In genomic region chr7:114748239-114748638, GRCm38 (mm10) we compare ENCODE assay signal across 26 mouse cellular contexts. TPM values are rescaled to one million over a fixed set of nuclear protein-coding genes. Genes with fewer than 3 reads are reported as not detected.
DNase-seq lines count a peak whose midpoint lies in the region; ATAC-seq and TF ChIP-seq lines count a peak whose summit lies in the region.
"Had no signal": no experiment of that assay in that cellular context is flagged by ENCODE, and none has a peak within 500 bp of the region (broad histone marks: within the 10 kb centered on the region; RNA-seq: fewer than 3 reads in every experiment).

No protein-coding gene starts in this region.

- H3K9me3 ChIP-seq in stomach, embryonic 14.5 days (ENCODE audit: control insufficient read depth, low read depth, low read length), result no peaks in the 10 kb centered on the region
- no peaks in the 10 kb centered on the region for H3K9me3 ChIP-seq in stomach, postnatal 0 days (ENCODE audit: control insufficient read depth, low read length)
- H3K9me3 ChIP-seq: embryonic facial prominence, embryonic 15.5 days; forebrain, embryonic 10.5 days; G1E; heart, embryonic 12.5 days had no signal

- no peak overlapping the region for H3K9ac ChIP-seq in stomach, embryonic 14.5 days (replicated peaks; ENCODE audit: low read depth, low read length)
- no peak overlapping the region for H3K9ac ChIP-seq in stomach, postnatal 0 days (ENCODE audit: low read length)
- H3K9ac ChIP-seq: embryonic facial prominence, embryonic 15.5 days; heart, embryonic 12.5 days had no signal

- no peaks in the 10 kb centered on the region; the same call in 1 of the 2 replicates for H3K27me3 ChIP-seq in cerebellum, adult 2 months (ENCODE audit: control insufficient read depth, insufficient read depth, low read length)
- H3K27me3 ChIP-seq in stomach, embryonic 14.5 days (ENCODE audit: control insufficient read depth, insufficient read depth, low read length), result no peaks in the 10 kb centered on the region
- no peaks in the 10 kb centered on the region for H3K27me3 ChIP-seq in stomach, postnatal 0 days (ENCODE audit: control insufficient read depth, insufficient read depth, low read length)

- no peak for TF ChIP-seq EP300 in stomach, postnatal 0 days (optimal IDR thresholded peaks at IDR 0.05)

- H3K27ac ChIP-seq in cerebellum, adult 2 months (ENCODE audit: insufficient read depth, low read length), result peak overlapping the region; percentile 50; the same call in 1 of the 2 replicates
- peak overlapping the region; percentile 76 for H3K27ac ChIP-seq in layer of hippocampus, adult 2 months
- H3K27ac ChIP-seq in stomach, embryonic 14.5 days (ENCODE audit: low read length), result peak overlapping the region; percentile 27; the same call in 1 of the 2 replicates
- no peak overlapping the region for H3K27ac ChIP-seq in stomach, postnatal 0 days (replicated peaks)
- H3K27ac ChIP-seq: embryonic facial prominence, embryonic 15.5 days; heart, adult 2 months had no signal

- H3K4me2 ChIP-seq in stomach, embryonic 14.5 days (replicated peaks; ENCODE audit: low read depth, low read length), result no peak overlapping the region
- no peak overlapping the region for H3K4me2 ChIP-seq in stomach, postnatal 0 days (replicated peaks; ENCODE audit: low read depth)
- H3K4me2 ChIP-seq: embryonic facial prominence, embryonic 15.5 days; heart, embryonic 12.5 days had no signal

- no peak for TF ChIP-seq CTCF in cerebellum, adult 2 months (IDR thresholded peaks at IDR 0.05; ENCODE audit: borderline replicate concordance, insufficient read depth, low read depth, low read length)
- no peak for TF ChIP-seq CTCF in layer of hippocampus, adult 2 months (conservative IDR thresholded peaks at IDR 0.05)
- no peak for TF ChIP-seq CTCF in stomach, postnatal 0 days (IDR thresholded peaks at IDR 0.05; ENCODE audit: low read depth)

- H3K4me3 ChIP-seq in cerebellum, adult 2 months (replicated peaks; ENCODE audit: insufficient read depth, low read depth, low read length), result no peak overlapping the region
- H3K4me3 ChIP-seq in layer of hippocampus, adult 2 months, result no peak overlapping the region
- no peak overlapping the region for H3K4me3 ChIP-seq in stomach, embryonic 14.5 days (ENCODE audit: low read depth, low read length)
- H3K4me3 ChIP-seq in stomach, postnatal 0 days (ENCODE audit: low read depth, low read length), result no peak overlapping the region
- H3K4me3 ChIP-seq: embryonic facial prominence, embryonic 15.5 days; erythroblast, embryonic 14.5 days; forebrain, embryonic 10.5 days; heart, adult 2 months; heart, embryonic 12.5 days had no signal

- TF ChIP-seq POLR2A in cerebellum, adult 2 months (IDR thresholded peaks at IDR 0.05; ENCODE audit: borderline replicate concordance, insufficient read depth, low read length), result no peak

- no peaks in the 10 kb centered on the region; the same call in 1 of the 2 replicates for H3K4me1 ChIP-seq in cerebellum, adult 2 months (ENCODE audit: control insufficient read depth, insufficient read depth, low read length)
- H3K4me1 ChIP-seq in stomach, embryonic 14.5 days (ENCODE audit: control insufficient read depth, insufficient read depth, low read length), result peaks cover 21% of the 10 kb centered on the region; the same call in 1 of the 2 replicates
- peaks cover 3% of the 10 kb centered on the region; the same call in 1 of the 2 replicates for H3K4me1 ChIP-seq in stomach, postnatal 0 days (replicated peaks; ENCODE audit: control insufficient read depth, insufficient read depth)

- ATAC-seq in stomach, embryonic 14.5 days (ENCODE audit: insufficient number of reproducible peaks, insufficient read depth, low FRiP score, low read depth), result no peak
- ATAC-seq in stomach, postnatal 0 days (ENCODE audit: low FRiP score, low TSS enrichment), result no peak
- ATAC-seq: CD4-positive, CD25-positive, alpha-beta regulatory T cell, adult 4 months; forebrain, embryonic 14.5 days; hindbrain, embryonic 16.5 days; inflammation-experienced regulatory T-cells, adult 6 months had no signal

- WGBS in cerebellum, adult 2 months, result 55% methylated on average over 4 of the region's 4 CpGs
- WGBS in stomach, embryonic 14.5 days, result 70% methylated on average over 4 of the region's 4 CpGs
- WGBS in stomach, postnatal 0 days, result 67% methylated on average over 4 of the region's 4 CpGs

- no peak for DNase-seq in cerebellum, adult 2 months
- DNase-seq in cerebellum, adult 11 months, result no peak
- no peak for DNase-seq in layer of hippocampus, adult 2 months (ENCODE audit: low spot score in 2 of 2)
- DNase-seq in layer of hippocampus, adult 11-12 months (ENCODE audit: low spot score), result no peak
- DNase-seq in stomach, postnatal 0 days (ENCODE audit: low spot score), result no peak
- DNase-seq in adrenal gland, postnatal 14 days, result no peak
- DNase-seq: adrenal gland, postnatal 25 days; B cell, adult 2 months; cerebellum, adult 8-10 months; cerebellum, postnatal 14 days; heart, adult 2 months had no signal

- H3K36me3 ChIP-seq in stomach, embryonic 14.5 days (ENCODE audit: control insufficient read depth, insufficient read depth, low read length), result no peaks in the 10 kb centered on the region
- no peaks in the 10 kb centered on the region for H3K36me3 ChIP-seq in stomach, postnatal 0 days (ENCODE audit: control insufficient read depth, insufficient read depth, low read length)
- H3K36me3 ChIP-seq: embryonic facial prominence, embryonic 15.5 days; forebrain, embryonic 10.5 days; G1E; heart, embryonic 12.5 days had no signal

RNA-seq across cellular contexts. Expression of gene Insc, which starts 4.7 kb away (rescaled TPM):
- polyA plus RNA-seq in cerebellum, adult 2 months (2012; rRNA removed), result 8.8 and 13.1 TPM in 2 replicates
- total RNA-seq in layer of hippocampus, adult 2 months (2021), result 1 to 10 TPM; 3.7 to 4.6 TPM
- polyA plus RNA-seq in stomach, embryonic 14.5 days (2014; fragmentation: Nextera tagmentation; extraction: Ambion mirVana), result 18.1 and 23.2 TPM in 2 replicates
- polyA plus RNA-seq in stomach, postnatal 0 days (2015; fragmentation: Nextera tagmentation; extraction: Ambion mirVana), result 11.2 and 15.8 TPM in 2 replicates
- total RNA-seq in adrenal gland, postnatal 14 days (2021), result 2.7 and 3.8 TPM in 2 replicates
- total RNA-seq: common myeloid progenitor, adult 5-6 weeks; G1E had no signal
- polyA plus RNA-seq: CD4-positive, CD25-positive, alpha-beta regulatory T cell, adult 4 months; G1E; inflammation-experienced regulatory T-cells, adult 6 months had no signal

RNA-seq across cellular contexts. Expression of gene Calcb, which starts 29.8 kb away (rescaled TPM):
- polyA plus RNA-seq in cerebellum, adult 2 months (2012; rRNA removed), result 3.8 and 4.5 TPM in 2 replicates
- under 1 TPM in 1 of 2 experiments, not detected in 1; 0.71 TPM for total RNA-seq in layer of hippocampus, adult 2 months (2021)
- 2.4 and 2.8 TPM in 2 replicates for polyA plus RNA-seq in stomach, embryonic 14.5 days (2014; fragmentation: Nextera tagmentation; extraction: Ambion mirVana)
- polyA plus RNA-seq in stomach, postnatal 0 days (2015; fragmentation: Nextera tagmentation; extraction: Ambion mirVana), result 3.5 and 3.7 TPM in 2 replicates
- total RNA-seq in adrenal gland, postnatal 14 days (2021), result not detected in 2 replicates
- total RNA-seq: adrenal gland, adult 18-20 months; adrenal gland, postnatal 25 days; common myeloid progenitor, adult 5-6 weeks; G1E; gastrocnemius, adult 8-10 months; gastrocnemius, postnatal 4 days had no signal
- polyA plus RNA-seq: CD4-positive, CD25-positive, alpha-beta regulatory T cell, adult 4 months; erythroblast, embryonic 14.5 days; forebrain, embryonic 10.5 days; forebrain, embryonic 14.5 days; G1E; heart, embryonic 12.5 days; hindbrain, embryonic 11.5 days; inflammation-experienced regulatory T-cells, adult 6 months had no signal
